Mouse (Mus musculus) subcutaneous adipose tissue, adult 2 months (tissue): ENCODE data around the gene Atp1a2. TPM values are rescaled to one million over a fixed set of nuclear protein-coding genes. Genes with fewer than 3 reads are reported as not detected.

Experiments used
- polyA plus RNA-seq: library from polyadenylated mRNA; depleted of rRNA; stranded (reverse); fragments of >200 nt; gene quantifications from 2 replicates; pipeline ENCODE4 v1.2.3, GENCODE M21; 2012; ENCODE audit warnings: low replicate concordance; rRNA removed

The Atp1a2 gene
- polyA plus RNA-seq: 208 and 473 TPM in 2 replicates

DNA sequence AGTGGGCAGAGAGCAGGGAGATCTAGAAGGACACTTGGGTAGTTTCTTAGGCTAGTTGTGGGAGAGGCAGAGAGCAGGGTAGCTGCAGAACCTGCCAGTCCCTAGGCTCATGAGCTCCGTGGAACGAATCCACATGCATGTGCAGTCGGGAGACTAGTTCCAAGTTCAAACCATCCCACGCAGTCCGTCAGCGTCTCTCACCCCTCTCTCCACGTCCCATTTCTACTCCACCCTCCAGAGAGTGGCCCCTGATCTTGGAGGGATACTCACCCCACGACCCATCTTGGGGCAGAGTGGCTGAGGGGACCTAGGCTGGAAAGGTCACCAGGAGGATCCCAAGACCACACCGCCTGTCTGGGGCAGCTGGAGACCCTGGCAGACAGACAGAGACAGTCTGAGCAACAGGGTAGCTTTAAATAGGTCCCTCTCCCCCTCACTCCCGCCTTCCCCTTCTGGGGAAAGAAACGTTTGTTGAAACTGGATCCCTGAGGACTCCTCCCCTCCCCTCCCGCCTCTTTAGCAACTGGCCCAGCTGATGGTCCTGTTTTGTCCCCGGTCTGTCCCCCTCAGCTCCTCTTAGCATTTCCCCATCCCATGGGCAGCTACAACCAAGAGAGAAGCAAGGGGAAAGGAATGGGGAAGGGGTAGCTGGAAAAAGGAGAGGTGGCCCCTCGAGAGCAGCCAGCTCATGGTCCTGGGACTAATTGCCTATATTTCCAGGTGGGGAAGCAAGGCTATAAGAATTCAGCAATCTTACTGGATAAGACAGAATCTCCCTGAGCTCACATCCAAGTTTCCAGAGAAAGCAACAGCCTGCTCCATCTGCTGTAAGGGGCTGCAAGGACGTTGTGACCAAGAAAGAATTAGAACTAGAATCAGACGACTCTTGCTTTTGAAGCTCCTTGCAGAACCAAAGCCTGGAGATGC, at the start of gene Atp1a2:
Atp1a2 (minus strand) TSS at position 454 of the 927 bp plus-strand sequence.

GRCm38 (mm10) chr1:172340729-172341321, 43.0 kb upstream of the Atp1a2 start, which contains the start of gene Kcnj10:
Kcnj10 (plus strand) TSS chr1:172341210.

GRCm38 (mm10) chr1:172329131-172329530, 31.3 kb upstream of the Atp1a2 start, which contains the start of gene Kcnj9:
Kcnj9 (minus strand) TSS chr1:172329318.

GRCm38 (mm10) chr1:172261477-172262078, 36.3 kb downstream of the Atp1a2 start, which contains the start of gene Igsf8:
Igsf8 (plus strand) TSS chr1:172261641.

DNA sequence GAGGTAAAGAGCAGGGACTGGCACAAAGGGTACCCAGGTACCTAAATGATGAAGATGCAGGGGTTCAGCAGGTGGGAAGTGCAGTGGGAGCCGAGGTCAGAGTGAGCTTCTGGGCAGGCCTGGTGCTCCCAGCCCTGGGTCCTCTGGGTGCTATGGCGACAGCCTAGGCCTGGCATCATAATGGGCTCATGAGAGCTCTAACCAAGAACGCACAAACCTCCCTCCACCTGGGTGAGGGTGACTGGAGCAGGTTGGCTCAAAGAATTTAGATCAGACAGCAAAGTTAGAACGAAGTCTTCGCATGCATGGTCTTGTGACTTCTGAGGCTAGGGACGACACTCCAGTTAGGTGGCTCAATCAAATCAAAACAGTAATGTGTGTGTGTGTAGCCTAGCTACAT, 39.5 kb downstream of the Atp1a2 start, which contains the start of gene Atp1a4:
Atp1a4 (minus strand) TSS at position 101 of the 400 bp plus-strand sequence.

Other genes with a start within 250 kb of the Atp1a2 start
- not detected in 2 replicates for gene Nhlh1, start 240.5 kb downstream of the Atp1a2 start, polyA plus RNA-seq
- 48.2 and 106 TPM in 2 replicates for gene Copa, start 215.5 kb downstream of the Atp1a2 start, polyA plus RNA-seq
- gene Ncstn, start 215.3 kb downstream of the Atp1a2 start, polyA plus RNA-seq: 114 and 136 TPM in 2 replicates
- gene Pex19, start 171.3 kb downstream of the Atp1a2 start, polyA plus RNA-seq: 146 and 320 TPM in 2 replicates
- gene Dcaf8, start 150.0 kb downstream of the Atp1a2 start, polyA plus RNA-seq: 75.3 and 98.0 TPM in 2 replicates
- gene Pea15a, start 91.3 kb downstream of the Atp1a2 start, polyA plus RNA-seq: 144 and 194 TPM in 2 replicates
- 3.6 and 7.0 TPM in 2 replicates for gene Casq1, start 78.2 kb downstream of the Atp1a2 start, polyA plus RNA-seq
- 0.03 and 4.1 TPM in 2 replicates for gene Atp1a4, start 39.6 kb downstream of the Atp1a2 start, polyA plus RNA-seq
- 100 and 133 TPM in 2 replicates for gene Igsf8, start 36.4 kb downstream of the Atp1a2 start, polyA plus RNA-seq
- gene Kcnj9, start 31.3 kb upstream of the Atp1a2 start, polyA plus RNA-seq: 0.10 TPM in 1 of 2 replicates, not detected in the other
- 0.07 and 0.35 TPM in 2 replicates for gene Kcnj10, start 43.1 kb upstream of the Atp1a2 start, polyA plus RNA-seq
- 7.6 and 9.6 TPM in 2 replicates for gene Pigm, start 78.5 kb upstream of the Atp1a2 start, polyA plus RNA-seq
- 16.6 and 17.2 TPM in 2 replicates for gene Slamf9, start 177.3 kb upstream of the Atp1a2 start, polyA plus RNA-seq
- 6.0 and 35.1 TPM in 2 replicates for gene Igsf9, start 183.7 kb upstream of the Atp1a2 start, polyA plus RNA-seq
- 217 and 327 TPM in 2 replicates for gene Tagln2, start 202.0 kb upstream of the Atp1a2 start, polyA plus RNA-seq
- 0.40 and 0.44 TPM in 2 replicates for gene Cfap45, start 222.7 kb upstream of the Atp1a2 start, polyA plus RNA-seq